Mouse (Mus musculus): ENCODE data around the gene Zfyve21.

The Zfyve21 gene

GRCm38 (mm10) chr12:111813766-111814617 lies at the start of gene Zfyve21, which contains the start of gene Xrcc3:
Zfyve21 (plus strand) TSS chr12:111814170.
Xrcc3 (minus strand) TSS chr12:111813873.
- peak; percentile 98 for DNase-seq (ENCODE audit: low read depth, low spot score)

- no peak for DNase-seq (ENCODE audit: low read depth, low spot score)
These were observed 47.4 kb upstream of the Zfyve21 start for GRCm38 (mm10) chr12:111766313-111767236.

- DNase-seq (ENCODE audit: low read depth, low spot score) = no peak
These were observed 45.5 kb upstream of the Zfyve21 start for GRCm38 (mm10) chr12:111768322-111768928.

- DNase-seq (ENCODE audit: low read depth, low spot score) = no peak
These were observed 44.7 kb upstream of the Zfyve21 start for GRCm38 (mm10) chr12:111769306-111769705.

GRCm38 (mm10) chr12:111769816-111770577 lies 44.0 kb upstream of the Zfyve21 start:
- no peak for DNase-seq (ENCODE audit: low read depth, low spot score)

- no peak for DNase-seq (ENCODE audit: low read depth, low spot score)
These were observed 43.3 kb upstream of the Zfyve21 start for GRCm38 (mm10) chr12:111770651-111771050.

GRCm38 (mm10) chr12:111774156-111774555 lies 39.8 kb upstream of the Zfyve21 start:
- DNase-seq (ENCODE audit: low read depth, low spot score) = no peak

- DNase-seq (ENCODE audit: low read depth, low spot score) = no peak
These were observed 39.1 kb upstream of the Zfyve21 start for GRCm38 (mm10) chr12:111774845-111775244.

GRCm38 (mm10) chr12:111777919-111778318 lies 36.1 kb upstream of the Zfyve21 start:
- no peak for DNase-seq (ENCODE audit: low read depth, low spot score)

GRCm38 (mm10) chr12:111779544-111779943 lies 34.4 kb upstream of the Zfyve21 start:
- no peak for DNase-seq (ENCODE audit: low read depth, low spot score)

- no peak for DNase-seq (ENCODE audit: low read depth, low spot score)
These were observed 28.8 kb upstream of the Zfyve21 start for GRCm38 (mm10) chr12:111785174-111785573.

- DNase-seq (ENCODE audit: low read depth, low spot score) = no peak
These were observed 27.0 kb upstream of the Zfyve21 start for GRCm38 (mm10) chr12:111787015-111787414.

- no peak for DNase-seq (ENCODE audit: low read depth, low spot score)
These were observed 23.9 kb upstream of the Zfyve21 start for GRCm38 (mm10) chr12:111790090-111790489.

- DNase-seq (ENCODE audit: low read depth, low spot score) = no peak
These were observed 23.3 kb upstream of the Zfyve21 start for GRCm38 (mm10) chr12:111790631-111791030.

GRCm38 (mm10) chr12:111791474-111792104 lies 22.4 kb upstream of the Zfyve21 start:
- DNase-seq (ENCODE audit: low read depth, low spot score) = no peak

GRCm38 (mm10) chr12:111794102-111794501 lies 19.9 kb upstream of the Zfyve21 start:
- no peak for DNase-seq (ENCODE audit: low read depth, low spot score)

- no peak for DNase-seq (ENCODE audit: low read depth, low spot score)
These were observed 19.3 kb upstream of the Zfyve21 start for GRCm38 (mm10) chr12:111794526-111795179.

GRCm38 (mm10) chr12:111795180-111795895 lies 18.6 kb upstream of the Zfyve21 start:
- no peak for DNase-seq (ENCODE audit: low read depth, low spot score)

- no peak for DNase-seq (ENCODE audit: low read depth, low spot score)
These were observed 16.7 kb upstream of the Zfyve21 start for GRCm38 (mm10) chr12:111797251-111797650.

Data from embryo, embryonic 11.5 days (tissue).